Mouse (Mus musculus) megakaryocyte progenitor cell, adult 5-6 weeks (primary cell): ENCODE measurements at regions not wholly inside any gene's neighbourhood (a gene's known extent, or its start where the extent isn't known, plus 50 kb on each side); places are given as distances from the start of the nearest gene placed in this dataset.

Source experiments
- ATAC-seq: replicated peaks from 2 replicates; pipeline ENCODE4 v1.8.0; 2016; ENCODE audit warnings: mild to moderate bottlenecking, moderate TSS enrichment, inconsistent platforms; ENCODE audit not compliant: poor library complexity

DNA sequence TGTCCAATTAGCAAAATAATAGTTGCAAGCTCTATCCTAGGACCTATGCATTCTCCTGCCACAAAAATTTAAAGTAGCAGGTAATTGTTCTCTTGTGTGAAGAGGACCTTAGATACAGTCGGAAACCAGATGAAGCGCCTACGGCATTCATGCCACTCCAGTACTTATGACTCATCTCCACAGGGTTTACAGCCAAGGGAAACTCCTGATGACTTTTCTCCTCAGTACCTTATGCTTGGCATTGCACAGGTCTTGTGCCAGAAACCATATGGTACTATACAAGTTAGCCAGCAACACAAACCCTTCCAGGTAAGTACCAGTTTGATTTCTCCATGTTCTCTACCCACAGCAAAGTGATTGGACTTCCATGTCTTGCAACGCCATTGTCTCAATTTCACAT is 606.3 kb upstream of the Dmac1 start:
- ATAC-seq: no peak

DNA sequence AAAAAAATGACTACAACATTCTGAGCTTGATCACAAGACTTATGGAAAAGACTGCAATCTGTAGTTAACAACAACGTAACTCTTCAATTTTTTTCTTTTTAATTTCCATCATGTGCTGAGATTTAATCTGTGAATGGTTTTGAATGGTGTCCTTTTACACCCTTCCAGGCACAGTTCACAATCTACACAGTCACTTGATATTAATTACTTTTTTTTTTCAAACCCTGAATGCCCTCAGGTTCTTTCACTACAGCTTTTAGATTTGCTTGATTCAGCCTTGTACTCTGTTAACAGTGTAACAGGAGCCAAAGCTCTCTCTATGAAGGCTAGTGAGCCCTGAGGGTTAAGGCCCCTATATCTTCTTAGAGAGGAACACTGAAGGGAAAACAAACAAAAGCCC is 591.7 kb upstream of the Dmac1 start:
- no peak for ATAC-seq

DNA sequence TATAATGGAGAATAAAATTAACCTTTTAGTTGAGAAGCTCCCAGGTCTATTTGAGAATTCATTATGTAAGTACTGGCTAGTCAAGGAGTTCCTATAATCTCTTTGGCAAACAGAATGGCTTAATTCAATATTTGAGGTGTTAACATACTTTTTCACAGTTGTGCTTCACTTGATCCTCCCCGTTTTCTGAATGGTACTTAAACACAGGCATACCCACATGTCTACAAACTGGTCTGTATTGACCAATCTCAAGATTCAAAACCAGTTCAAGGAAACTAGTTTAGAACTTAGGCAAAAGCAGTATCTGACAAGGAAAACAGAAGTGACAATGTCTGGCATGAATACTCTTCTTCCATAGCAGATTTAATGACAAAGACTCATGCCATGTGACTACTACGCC is 583.0 kb upstream of the Dmac1 start:
- no peak for ATAC-seq

DNA sequence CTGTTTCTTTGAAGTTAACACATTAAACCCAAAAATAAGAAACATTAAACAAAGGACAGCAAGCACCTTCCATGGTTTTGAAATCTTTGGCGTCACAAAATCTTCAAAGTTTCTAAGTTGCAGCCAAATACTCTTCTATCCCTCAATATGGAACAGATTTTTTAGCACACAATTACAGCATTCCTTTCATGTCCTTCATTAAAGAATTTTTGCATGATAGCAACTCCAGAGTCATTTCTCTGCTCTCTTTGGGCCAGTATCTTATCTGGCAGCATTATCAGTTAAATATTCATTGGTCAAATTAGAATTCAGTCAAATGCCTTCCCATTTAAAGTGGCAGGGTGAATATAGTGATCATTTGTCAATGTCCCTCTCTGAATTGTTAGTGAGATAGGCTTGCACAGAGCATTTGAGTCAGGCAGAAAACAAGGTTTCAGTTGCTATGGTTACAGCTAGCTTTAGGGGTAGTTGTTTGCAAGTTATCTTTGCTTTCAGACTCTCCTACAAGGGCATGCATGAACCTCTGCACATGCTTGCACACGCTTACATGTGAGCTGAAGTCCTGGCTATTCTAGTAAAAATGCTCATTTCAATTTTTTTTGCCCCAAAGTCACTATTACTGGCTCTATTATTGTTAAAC is 579.8 kb upstream of the Dmac1 start:
- ATAC-seq: no peak

DNA sequence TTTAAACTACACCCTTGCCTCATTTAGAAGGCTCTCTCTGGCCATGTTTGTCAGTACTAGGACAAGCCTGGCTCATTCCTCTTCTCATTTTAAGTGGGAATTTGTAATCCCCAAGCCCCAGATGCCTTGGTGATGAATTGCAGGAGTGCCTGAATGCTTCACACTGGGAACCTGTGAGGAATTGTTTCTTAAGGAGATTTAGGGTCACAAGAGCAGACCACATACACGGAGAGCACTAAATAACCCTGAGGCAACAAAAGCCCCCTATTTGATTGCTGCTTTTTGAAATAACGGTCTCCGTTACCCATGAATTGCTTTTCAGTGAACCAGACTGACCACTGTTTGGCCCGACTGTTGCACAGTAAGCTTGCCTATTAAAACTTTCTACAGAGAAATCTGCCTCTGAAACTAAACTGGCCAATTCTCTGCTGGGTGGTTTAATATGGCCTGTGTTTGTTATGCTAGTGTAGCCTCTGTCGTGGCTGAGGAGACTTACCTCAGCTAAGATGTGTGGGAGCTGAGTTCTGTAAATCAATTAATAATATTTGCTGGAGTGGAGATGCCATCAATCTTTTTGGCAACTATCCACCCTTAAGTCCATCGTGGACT is 577.7 kb upstream of the Dmac1 start:
- no peak for ATAC-seq

DNA sequence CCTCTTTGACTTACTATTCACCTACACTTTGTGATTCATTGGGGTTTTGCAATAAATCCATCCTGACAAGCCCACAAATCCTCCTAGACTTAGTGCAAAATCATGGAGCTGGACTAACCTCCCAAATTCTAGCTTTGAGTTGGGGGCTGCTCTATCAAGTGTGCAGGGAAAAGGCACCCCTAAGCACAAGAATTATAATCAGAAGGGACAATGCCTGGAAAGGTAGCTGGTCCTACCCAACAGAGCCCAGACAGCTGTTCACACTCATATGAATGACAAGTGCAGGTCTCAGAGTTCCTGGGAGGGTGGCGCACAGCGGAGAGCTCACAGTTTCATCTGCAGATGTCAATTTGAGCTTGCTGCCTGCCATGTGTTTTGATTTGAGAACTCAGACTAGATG is 572.2 kb upstream of the Dmac1 start:
- no peak for ATAC-seq

DNA sequence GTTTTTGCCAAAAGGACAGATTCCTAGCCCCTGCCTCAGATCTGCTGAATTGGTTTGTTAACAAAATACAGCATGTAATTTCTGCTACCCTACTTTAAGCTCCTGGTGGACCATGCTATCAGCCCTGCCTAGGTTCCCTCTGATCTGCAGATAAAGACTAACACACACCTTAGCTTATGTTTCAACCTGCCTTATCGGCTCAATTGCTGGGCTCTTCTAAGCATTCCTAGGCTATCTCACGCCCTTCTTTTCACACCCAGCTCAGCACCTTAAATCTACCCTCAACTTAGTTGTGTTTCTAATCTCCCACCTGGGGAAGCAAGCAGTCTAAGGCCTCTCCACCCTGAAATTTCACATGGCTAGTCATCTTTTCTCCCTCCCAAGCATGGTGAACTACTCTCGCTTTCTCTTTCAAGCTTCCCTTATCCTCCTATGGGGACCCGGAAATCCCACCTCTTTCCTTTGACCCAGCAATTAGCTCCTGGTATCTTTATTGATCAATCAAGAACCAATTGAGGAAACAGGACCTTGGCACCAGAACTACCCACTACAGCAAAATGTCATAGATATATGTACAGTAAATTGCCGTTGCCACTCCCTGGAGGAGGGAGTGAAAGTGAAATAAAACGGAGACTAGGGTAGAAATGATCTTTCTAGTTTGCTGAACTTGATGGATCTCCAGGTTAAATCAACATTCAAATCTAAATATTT is 569.7 kb upstream of the Dmac1 start:
- ATAC-seq: no peak

DNA sequence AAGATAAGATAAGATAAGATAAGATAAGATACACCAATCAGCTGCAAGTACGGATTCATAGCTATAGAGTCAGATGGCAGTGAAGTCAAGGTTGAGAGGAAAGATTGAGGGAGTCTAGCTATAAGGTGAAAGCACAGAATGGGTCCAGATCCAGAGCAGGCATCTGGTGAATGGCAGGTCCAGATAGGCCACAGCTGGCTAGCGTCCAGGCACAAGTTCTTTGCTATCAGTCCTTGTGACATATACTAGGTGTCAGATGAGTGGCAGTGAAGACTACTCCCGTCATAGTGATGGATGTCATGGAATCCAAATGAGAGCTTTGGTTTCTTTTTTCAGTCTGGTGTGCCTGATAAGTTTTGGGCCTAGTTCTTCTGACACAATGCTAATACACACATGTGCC is 566.9 kb upstream of the Dmac1 start:
- peak; percentile 96 for ATAC-seq

DNA sequence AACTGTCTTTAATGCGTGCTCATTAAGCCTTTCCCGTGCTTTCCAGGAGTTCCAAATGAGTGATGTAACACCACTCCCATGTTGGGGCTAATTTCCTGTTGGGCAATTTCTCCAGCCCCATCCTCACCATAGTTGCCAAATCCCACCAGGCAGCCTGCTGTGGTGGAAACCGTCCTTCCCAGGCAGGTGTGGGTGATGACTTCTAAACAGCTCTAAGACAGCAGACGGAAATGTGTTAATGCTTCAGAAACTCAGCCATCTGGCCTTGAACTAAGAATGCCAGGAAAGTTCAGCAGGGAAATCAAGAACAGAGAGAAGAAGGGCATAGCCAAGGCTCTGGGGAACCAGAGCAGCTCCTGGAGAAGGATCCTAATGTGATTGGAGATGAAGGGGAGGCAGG is 560.5 kb upstream of the Dmac1 start:
- ATAC-seq: no peak

DNA sequence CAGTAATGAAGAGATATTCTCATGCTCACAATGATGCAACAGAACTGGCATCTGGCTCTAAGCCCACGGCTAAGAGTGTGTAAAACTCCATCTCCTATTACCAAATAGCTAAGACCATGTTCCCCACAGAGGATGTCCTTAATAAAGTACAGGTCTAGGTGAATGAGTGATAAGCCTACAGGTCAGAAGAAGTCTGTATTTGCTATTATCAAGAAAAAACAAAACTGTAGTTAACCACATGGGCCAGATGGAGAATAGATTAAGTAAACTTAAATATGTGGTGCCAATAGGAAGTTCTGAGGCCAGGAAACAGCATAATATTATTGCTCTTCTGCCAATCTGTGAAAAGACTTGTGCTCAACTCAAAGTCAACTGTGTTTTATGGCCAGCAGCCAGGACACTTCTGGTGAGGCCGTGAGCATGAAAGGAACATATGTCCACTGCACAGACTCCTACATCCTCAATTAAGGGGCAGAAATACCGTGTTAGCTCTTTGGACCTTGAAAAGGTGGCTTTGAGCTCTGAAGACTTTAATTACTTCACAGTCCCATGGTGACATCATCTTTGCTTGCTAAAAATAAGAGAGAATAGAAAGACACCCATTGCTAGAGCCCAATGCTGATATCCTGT is 549.1 kb upstream of the Dmac1 start:
- 0 out of 2 replicates have a peak, but pooled peaks have one; percentile 29 for ATAC-seq

DNA sequence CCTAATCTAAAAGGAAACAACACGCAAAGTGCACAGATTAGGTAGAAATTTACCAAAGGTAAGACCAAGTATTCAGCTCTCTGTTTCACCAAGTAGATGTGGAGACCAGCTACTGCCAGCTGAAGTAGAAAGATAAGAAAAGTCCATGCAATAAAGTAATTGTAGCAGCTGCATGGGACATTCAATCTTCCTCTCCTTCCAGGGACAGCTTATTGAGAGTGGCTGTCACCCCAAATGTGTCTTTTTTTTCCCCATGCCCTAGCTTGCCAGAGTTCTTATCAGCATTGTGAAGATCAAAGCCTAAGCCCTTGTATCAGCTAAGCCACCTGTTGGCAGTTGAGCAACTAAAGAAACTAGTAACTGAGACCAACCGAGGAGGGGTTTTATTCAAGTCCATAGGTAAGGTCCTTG is 541.1 kb upstream of the Dmac1 start:
- ATAC-seq: peak; percentile 86

DNA sequence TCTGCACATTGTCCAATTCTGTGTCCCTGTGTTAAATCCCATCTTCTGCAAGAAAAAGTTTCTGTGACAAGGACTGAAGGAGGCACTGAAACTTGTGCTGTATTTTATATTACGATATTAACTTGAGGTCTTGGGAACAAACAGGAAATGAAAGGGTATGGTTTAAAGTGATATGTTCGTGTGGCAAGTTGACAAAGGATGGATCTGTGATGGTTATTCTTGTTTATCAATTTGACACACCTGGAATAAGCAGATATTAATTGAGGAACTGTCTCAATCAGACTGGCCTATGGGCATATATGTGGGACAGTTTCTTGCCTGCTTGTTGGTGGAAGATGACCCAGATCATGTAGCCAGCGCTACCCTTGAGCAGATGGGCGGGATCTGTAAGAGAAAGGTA is 537.9 kb upstream of the Dmac1 start:
- ATAC-seq: peak; percentile 24

DNA sequence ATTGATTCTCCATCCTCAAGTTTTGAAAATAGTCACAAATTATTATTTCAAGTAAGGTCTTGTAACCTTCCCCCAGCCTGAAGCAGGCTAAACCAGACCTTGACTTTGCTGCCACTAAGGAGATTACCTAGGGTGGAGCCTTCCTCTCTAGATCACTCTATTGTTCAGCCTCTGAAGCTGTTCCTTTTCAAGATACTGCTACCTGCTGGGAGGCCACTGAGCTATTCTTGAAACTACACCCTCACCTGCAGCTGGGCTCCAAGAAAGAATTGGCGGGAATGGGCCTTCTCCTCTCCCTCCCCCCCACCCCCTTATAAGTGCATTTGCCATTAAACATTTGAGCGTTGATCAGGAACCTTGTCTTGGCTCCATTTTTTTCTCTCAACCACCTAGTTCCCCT is 534.2 kb upstream of the Dmac1 start:
- no peak for ATAC-seq

DNA sequence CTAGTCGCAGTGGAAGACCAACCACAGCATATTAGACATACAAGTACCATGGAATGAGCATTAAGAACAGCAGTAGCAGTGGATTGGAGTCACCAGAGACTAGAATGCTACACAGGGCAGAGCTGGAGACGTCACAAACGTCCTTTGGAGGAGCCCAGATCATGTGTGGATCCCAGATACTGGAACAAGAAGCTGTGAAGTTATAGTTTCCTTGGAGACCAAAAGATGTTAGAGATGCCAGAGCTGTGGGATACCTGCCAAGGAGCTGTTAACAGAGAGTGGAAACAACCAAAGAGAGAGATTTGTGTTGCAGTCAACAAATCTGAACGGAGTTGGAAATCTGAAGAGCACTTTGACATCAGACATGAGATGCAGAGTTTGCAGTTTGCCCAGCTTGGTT is 523.8 kb upstream of the Dmac1 start:
- ATAC-seq: no peak

DNA sequence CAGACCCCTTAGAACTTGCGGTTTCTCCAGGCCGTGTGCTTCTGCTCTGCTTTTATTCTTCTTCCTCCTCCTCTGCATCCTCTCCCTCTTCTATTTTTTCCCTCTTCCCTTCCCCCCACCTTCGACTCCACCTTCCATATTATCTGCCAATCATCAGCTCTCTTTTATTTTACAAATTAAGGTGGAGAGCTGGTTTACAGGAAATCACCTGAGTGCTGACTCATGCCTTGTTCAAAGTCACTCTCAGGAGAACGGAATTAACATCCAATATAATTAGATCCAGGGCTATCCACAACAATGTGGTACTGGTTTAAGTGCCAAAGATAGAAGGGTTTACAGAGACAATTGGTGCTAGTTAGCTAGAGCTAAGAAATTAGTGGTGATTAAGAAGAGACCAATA is 523.1 kb upstream of the Dmac1 start:
- no peak for ATAC-seq

DNA sequence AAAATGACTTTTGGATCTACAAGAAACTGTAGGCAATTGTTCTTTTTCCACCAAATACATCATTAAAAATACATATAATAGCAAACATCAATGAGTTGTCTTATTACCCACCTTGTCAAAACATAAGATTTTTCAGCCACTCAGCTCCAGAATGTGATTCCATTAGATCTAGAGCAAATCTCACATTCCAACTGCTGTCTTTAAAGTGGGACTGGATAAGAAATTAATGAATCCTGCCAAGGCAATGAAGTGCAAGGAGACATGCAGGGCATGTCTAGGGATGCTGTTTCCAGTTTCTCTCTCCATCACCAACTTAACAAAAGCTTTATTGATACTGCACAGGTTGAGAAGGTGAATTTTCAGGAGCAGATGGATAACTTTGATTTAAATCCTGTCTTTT is 513.7 kb upstream of the Dmac1 start:
- no peak for ATAC-seq

DNA sequence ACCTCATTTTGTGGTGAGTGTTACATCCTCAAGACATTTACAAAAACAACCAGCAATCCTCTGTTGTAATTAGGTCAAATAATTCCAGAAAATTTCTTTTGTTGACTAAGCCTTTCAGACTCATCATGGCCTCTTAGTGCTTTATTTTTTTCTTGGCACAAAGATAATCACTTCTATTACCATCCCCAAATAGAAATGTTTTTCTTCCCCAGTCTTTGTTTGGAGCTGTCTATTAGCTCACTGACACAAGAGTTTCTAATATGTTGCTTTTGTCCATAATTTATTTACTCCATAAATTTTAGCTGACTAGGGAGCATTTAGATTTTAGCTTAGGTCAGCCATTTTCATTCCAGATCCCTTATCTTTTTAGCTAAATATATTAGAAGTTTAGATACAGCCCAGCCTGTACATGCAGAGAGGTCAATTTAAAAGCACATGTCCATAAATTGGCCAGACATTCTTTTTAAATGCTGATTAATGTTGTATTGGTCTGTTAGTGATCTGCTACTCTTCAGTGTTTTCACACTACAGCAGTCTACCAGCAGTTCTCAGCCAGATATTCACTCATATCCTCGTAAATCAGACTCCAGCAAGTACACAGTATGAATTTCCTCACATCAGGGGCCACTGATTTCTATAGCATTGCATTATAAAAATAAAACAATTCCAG is 513.0 kb upstream of the Dmac1 start:
- ATAC-seq: no peak

DNA sequence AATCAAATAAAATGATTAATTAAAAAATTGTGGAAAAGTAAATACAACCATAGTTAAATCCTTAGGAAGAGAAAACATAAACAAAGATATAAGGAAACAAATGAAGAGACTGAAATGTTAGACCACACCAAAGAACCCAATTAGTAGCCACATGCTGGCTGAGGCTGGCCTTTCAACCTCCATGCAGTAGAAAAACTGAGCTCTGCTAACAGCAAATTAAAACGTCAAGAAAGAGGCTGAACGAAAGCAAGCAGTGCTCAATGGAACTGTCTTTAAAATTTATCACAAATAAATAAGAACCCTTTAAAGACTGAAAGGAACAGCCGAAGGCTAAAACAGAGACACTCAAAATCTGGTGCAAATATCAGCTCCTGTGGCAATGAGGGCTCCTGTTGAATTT is 509.3 kb upstream of the Dmac1 start:
- ATAC-seq: no peak

DNA sequence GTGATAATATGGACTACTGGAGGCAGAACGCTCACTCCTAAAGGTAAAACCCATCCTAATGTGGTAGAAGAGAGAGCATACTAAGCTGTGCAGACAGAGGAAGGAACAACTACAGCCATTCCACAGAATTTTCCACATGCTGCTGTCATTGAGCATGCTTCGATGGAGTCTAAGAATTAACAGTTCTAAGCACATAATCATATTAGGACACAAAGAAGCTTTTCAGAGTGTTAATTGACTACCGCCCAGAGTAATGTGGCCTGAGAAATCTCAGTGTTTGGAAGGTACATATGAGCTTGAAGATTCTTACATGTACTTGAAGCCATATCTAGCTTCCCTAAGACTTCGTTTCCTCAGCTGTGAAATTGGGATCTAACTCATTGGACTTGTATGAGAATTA is 508.3 kb upstream of the Dmac1 start:
- no peak for ATAC-seq

DNA sequence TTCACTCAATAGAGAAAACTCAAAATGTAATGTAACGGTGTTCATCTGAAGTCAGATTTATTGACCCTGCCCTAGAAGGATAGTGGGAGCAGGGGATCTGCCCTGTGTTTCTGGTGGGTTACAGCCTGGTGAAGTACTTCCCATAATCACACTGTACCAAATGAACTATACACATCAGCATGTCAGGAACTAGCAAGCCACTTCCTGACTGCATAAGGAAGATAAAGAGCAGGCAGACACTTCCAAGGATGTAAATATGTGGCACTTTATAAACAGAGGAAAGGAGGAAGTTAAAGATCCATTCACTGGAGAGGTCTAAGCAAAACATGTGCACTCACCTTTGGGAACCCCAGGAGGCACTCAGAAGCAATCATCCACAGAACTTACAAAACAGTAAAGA is 501.4 kb upstream of the Dmac1 start:
- ATAC-seq: peak; percentile 95

DNA sequence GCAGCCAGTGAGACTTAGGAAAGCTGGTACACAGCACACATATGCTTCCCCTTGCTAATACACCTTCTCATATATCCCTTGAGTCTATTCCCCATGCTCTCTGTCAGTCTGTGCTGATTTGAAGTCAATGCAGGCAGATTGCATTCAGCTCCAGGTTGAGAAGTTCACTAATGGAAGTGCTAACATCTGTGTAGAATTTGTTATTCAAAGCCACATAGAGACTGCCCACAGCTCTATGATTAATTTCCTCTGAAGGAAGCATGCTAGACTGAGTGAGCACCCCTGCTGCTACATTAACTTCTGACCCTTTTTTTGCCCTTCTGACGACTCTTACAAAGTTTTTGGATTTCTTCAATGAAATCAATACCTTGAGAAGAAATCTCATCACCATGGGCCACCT is 486.0 kb upstream of the Dmac1 start:
- no peak for ATAC-seq

DNA sequence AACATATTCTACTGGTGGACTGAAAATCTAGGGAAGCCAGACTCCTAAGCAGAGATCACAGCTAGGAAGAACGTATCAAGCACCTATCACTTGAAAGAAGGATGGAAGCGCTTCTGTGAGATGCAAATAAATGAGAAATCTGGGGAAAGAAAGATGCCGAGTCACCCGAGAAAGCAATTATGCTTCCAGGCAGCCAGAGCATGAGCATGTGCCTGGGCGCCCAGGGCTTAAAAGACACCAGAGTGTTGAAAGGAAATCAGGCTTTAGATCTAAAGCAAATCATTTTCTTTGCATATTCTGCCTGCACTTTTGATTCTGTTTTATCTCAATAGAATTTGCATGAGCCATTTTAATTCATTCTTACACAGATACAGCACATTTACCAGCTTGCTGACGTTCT is 466.5 kb upstream of the Dmac1 start:
- ATAC-seq: no peak
